Mouse (Mus musculus): ENCODE measurements around the gene Cryba1. TPM values are rescaled to one million over a fixed set of nuclear protein-coding genes. Genes with fewer than 3 reads are reported as not detected.

The Cryba1 gene
- polyA plus RNA-seq (2014; fragmentation: Nextera tagmentation; extraction: Ambion mirVana): 10.6 and 60.0 TPM in 2 replicates

DNA sequence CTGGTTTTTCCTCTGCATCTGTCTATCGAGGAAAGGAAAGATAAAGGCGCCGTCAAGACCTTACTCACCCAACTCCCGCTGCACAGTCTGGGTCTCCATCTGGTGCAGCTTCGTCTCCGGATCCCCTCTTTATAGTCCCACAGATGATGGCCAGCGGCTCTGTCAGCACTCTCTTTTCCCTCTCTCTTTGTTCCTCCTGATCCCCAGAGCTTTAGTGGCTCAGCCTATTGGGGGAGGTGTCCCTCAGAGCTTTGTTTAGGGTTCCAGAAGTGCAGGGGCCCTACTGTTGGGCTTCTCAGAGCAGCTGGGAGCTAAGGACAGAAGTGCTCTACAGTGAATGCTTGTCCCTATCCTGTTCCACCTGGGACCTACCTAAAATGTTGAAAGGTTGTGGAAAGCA lies at the start of gene Cryba1:
TSS of gene Cryba1 (minus strand) at position 101 of the 400 bp plus-strand sequence.
- WGBS: 41% methylated on average over 7 of the region's 7 CpGs
- no peak within 1 kb of the TSS for H3K4me2 ChIP-seq (ENCODE audit: low read depth, low read length)
- H3K36me3 ChIP-seq (replicated peaks; ENCODE audit: control insufficient read depth, insufficient read depth, low read depth, low read length): no peaks in the 10 kb centered on the region
- DNase-seq (ENCODE audit: low spot score) (no peak), ATAC-seq (replicated peaks; ENCODE audit: insufficient number of reproducible peaks, low FRiP score, low TSS enrichment, low read depth) (no peak)
- no peak within 1 kb of the TSS for H3K9ac ChIP-seq (replicated peaks; ENCODE audit: low read length)
- no peaks in the 10 kb centered on the region for H3K27me3 ChIP-seq (ENCODE audit: control insufficient read depth, insufficient read depth, low read length)
- H3K4me3 ChIP-seq (ENCODE audit: low read depth, low read length): no peak within 1 kb of the TSS
- H3K9me3 ChIP-seq (replicated peaks; ENCODE audit: control insufficient read depth, low read length): no peaks in the 10 kb centered on the region
- H3K4me1 ChIP-seq (ENCODE audit: control insufficient read depth, insufficient read depth, low read length): no peaks in the 10 kb centered on the region
- no peak within 1 kb of the TSS for H3K27ac ChIP-seq (replicated peaks; ENCODE audit: low read depth, low read length)

DNA sequence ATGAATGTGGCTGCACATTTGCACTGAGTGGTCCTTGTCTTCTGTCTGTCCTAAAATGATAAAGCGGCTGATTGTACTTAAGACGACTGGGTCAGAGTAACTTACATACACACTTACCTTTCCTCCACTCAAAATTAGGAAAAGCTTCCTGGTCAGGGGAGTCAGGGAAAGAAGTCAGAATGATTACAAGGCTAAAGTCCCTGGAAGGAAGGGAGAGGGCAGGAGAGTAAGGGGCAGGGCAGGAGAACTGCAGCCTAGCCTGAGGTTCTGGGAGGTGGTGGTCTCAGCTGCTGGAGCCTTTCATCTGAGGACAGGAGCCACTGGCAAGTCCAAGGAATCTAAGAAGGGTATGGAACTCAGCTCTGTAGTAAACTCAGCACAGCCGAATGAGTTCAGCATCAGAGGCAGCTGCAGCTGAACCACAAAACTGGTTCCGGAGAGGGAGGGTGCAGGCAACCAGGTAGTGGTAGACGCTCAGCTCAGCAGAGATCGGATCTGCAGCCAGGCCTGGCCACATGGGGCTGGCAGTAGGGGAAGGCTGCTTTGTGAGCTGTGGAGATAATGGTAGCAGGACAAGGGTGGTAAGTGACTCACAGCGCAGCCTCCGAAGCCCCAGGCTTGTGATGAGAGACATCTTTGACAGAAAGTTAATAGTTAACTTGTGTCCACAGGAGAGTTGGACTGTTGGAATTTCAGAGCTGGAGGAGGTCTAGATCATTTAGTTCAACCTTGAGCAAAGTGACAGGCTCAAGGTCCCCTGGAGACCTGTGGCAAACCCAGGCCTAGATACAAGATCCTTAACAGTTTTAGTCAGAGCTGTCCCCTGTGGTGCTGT lies 47.0 kb upstream of the Cryba1 start:
- no peak overlapping the region for H3K4me3 ChIP-seq (ENCODE audit: low read depth, low read length)
- no peak overlapping the region for H3K9ac ChIP-seq (replicated peaks; ENCODE audit: low read length)
- no peak overlapping the region for H3K27ac ChIP-seq (replicated peaks; ENCODE audit: low read depth, low read length)
- H3K27me3 ChIP-seq (ENCODE audit: control insufficient read depth, insufficient read depth, low read length): no peaks in the 10 kb centered on the region
- 0 out of 2 replicates have a peak, but pooled peaks cover 2% of the 10 kb centered on the region for H3K4me1 ChIP-seq (ENCODE audit: control insufficient read depth, insufficient read depth, low read length)
- 58% methylated on average over 8 of the region's 8 CpGs for WGBS
- no peak for ATAC-seq (replicated peaks; ENCODE audit: insufficient number of reproducible peaks, low FRiP score, low TSS enrichment, low read depth)
- DNase-seq (ENCODE audit: low spot score): no peak
- no peaks in the 10 kb centered on the region for H3K36me3 ChIP-seq (replicated peaks; ENCODE audit: control insufficient read depth, insufficient read depth, low read depth, low read length)
- no peak overlapping the region for H3K4me2 ChIP-seq (ENCODE audit: low read depth, low read length)
- H3K9me3 ChIP-seq (replicated peaks; ENCODE audit: control insufficient read depth, low read length): no peaks in the 10 kb centered on the region

DNA sequence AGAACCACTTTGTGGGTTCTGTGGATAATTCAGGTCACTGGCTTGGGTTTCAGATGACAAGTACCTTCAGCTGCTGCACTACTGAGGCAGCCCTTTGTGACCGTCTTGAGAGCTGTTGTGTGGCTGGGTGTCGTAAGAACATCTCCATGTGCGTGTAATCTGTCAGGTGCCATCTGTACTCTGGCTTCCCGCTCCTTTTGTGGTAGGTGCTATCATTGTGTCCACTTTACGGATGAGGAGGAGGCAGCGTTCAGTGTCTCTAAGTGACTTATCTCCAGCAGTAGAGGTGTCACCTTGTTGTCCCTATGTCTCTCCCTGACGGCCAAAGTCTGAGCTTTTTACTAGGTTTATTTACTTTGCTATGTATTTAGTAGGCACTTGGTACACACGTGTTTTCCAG lies 45.3 kb upstream of the Cryba1 start:
- Histone ChIP-seq H3K9me3 (replicated peaks; ENCODE audit: control insufficient read depth, low read length) (no peaks in the 10 kb centered on the region), H3K4me1 (ENCODE audit: control insufficient read depth, insufficient read depth, low read length) (peaks cover 3% of the 10 kb centered on the region), H3K27me3 (ENCODE audit: control insufficient read depth, insufficient read depth, low read length) (no peaks in the 10 kb centered on the region), H3K4me3 (ENCODE audit: low read depth, low read length) (no peak overlapping the region), H3K27ac (replicated peaks; ENCODE audit: low read depth, low read length) (no peak overlapping the region), H3K36me3 (replicated peaks; ENCODE audit: control insufficient read depth, insufficient read depth, low read depth, low read length) (no peaks in the 10 kb centered on the region), H3K9ac (replicated peaks; ENCODE audit: low read length) (no peak overlapping the region), H3K4me2 (ENCODE audit: low read depth, low read length) (no peak overlapping the region)
- 81% methylated on average over 8 of the region's 8 CpGs for WGBS
- ATAC-seq (replicated peaks; ENCODE audit: insufficient number of reproducible peaks, low FRiP score, low TSS enrichment, low read depth) (no peak), DNase-seq (ENCODE audit: low spot score) (no peak)

DNA sequence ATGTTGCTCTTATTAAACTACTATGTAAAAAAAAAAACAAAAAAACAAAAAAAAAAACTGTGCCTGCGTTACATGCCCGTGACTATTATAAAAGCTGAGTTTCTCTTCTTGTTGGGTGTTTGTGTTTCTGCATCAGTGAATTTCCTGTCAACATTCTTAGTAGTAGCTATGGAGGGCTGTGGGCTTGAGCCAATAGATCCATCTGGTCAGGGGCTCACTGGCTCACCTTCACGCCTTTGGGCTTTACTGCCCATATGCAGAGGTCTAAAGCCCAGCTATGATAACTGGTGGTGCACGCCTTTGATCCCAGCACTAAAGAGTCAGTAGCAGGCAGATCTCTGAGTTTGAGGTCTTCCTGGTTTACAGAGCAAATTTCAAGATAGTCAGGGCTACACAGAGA lies 44.4 kb upstream of the Cryba1 start:
- H3K9ac ChIP-seq (replicated peaks; ENCODE audit: low read length): no peak overlapping the region
- H3K4me2 ChIP-seq (ENCODE audit: low read depth, low read length): no peak overlapping the region
- no peak overlapping the region for H3K27ac ChIP-seq (replicated peaks; ENCODE audit: low read depth, low read length)
- no peak for DNase-seq (ENCODE audit: low spot score)
- peaks cover 3% of the 10 kb centered on the region for H3K4me1 ChIP-seq (ENCODE audit: control insufficient read depth, insufficient read depth, low read length)
- no peaks in the 10 kb centered on the region for H3K9me3 ChIP-seq (replicated peaks; ENCODE audit: control insufficient read depth, low read length)
- no peaks in the 10 kb centered on the region for H3K27me3 ChIP-seq (ENCODE audit: control insufficient read depth, insufficient read depth, low read length)
- H3K4me3 ChIP-seq (ENCODE audit: low read depth, low read length): no peak overlapping the region
- no peaks in the 10 kb centered on the region for H3K36me3 ChIP-seq (replicated peaks; ENCODE audit: control insufficient read depth, insufficient read depth, low read depth, low read length)
- ATAC-seq (replicated peaks; ENCODE audit: insufficient number of reproducible peaks, low FRiP score, low TSS enrichment, low read depth): no peak
- 85% methylated on average over 4 of the region's 4 CpGs for WGBS

DNA sequence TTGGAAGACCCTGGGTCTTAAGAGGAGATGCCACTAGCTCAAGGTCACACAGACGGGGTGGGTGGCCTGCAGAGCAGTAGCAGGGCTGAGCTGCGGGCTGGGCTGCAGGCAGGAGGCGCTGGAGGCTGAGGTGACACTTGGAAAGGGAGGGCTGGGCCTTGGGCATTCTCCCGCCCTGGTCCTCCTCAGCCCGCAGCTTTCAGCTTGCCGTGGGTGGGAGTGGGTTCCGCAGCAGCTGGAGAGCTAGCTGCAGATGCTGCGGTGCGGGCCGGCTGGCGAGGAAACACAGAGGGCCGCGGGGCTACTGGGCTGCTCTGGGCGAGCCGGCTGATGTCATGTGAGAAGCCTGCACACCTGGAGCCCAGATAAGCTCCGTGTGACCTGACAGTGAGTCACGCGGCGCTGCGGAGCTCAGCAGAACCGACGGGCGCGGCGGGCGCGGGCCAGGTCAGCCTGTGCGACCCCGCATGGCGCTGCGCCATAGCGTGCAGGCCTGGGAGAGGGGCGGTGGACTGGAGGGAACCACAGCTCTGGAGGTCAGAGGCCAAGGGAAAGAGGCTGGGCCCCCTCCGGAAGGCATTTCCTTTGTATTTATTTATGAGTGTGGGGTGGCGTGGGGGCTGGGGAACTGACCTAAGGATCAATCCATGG lies 41.4 kb upstream of the Cryba1 start:
- no peaks in the 10 kb centered on the region for H3K9me3 ChIP-seq (replicated peaks; ENCODE audit: control insufficient read depth, low read length)
- peak; percentile 50 for DNase-seq (ENCODE audit: low spot score)
- peaks cover 6% of the 10 kb centered on the region for H3K4me1 ChIP-seq (ENCODE audit: control insufficient read depth, insufficient read depth, low read length)
- H3K27ac ChIP-seq (replicated peaks; ENCODE audit: low read depth, low read length): peak overlapping the region; percentile 1; the same call in 1 of the 2 replicates
- H3K4me2 ChIP-seq (ENCODE audit: low read depth, low read length): peak overlapping the region; percentile 65
- H3K36me3 ChIP-seq (replicated peaks; ENCODE audit: control insufficient read depth, insufficient read depth, low read depth, low read length): no peaks in the 10 kb centered on the region
- H3K9ac ChIP-seq (replicated peaks; ENCODE audit: low read length): peak overlapping the region; percentile 8
- WGBS: under 1% methylated on average over 35 of the region's 35 CpGs
- H3K27me3 ChIP-seq (ENCODE audit: control insufficient read depth, insufficient read depth, low read length): no peaks in the 10 kb centered on the region
- ATAC-seq (replicated peaks; ENCODE audit: insufficient number of reproducible peaks, low FRiP score, low TSS enrichment, low read depth): 0 out of 2 replicates have a peak, but pooled peaks have one; percentile 21
- peak overlapping the region; percentile 16 for H3K4me3 ChIP-seq (ENCODE audit: low read depth, low read length)

DNA sequence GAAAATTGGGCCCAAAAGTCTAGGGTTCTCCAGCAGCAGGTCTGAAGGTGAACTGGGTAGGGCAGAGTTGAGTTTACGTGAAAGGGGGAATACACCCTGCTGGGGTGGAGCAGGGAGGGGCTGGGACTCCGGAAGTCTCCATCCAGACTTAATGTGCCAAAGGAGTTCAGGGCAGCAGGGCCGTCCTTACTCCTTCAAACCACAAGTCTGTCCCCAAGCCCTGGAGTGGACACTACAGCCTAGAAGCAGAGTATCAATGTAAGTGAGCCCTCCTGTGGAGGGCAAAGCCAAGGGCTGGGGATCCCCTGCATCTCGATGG lies 40.3 kb upstream of the Cryba1 start:
- Histone ChIP-seq H3K4me1 (ENCODE audit: control insufficient read depth, insufficient read depth, low read length) (peaks cover 6% of the 10 kb centered on the region), H3K9ac (replicated peaks; ENCODE audit: low read length) (0 out of 2 replicates have a peak overlapping the region, but pooled peaks have one; percentile 6), H3K9me3 (replicated peaks; ENCODE audit: control insufficient read depth, low read length) (no peaks in the 10 kb centered on the region), H3K27ac (replicated peaks; ENCODE audit: low read depth, low read length) (no peak overlapping the region), H3K27me3 (ENCODE audit: control insufficient read depth, insufficient read depth, low read length) (no peaks in the 10 kb centered on the region), H3K4me3 (ENCODE audit: low read depth, low read length) (no peak overlapping the region), H3K36me3 (replicated peaks; ENCODE audit: control insufficient read depth, insufficient read depth, low read depth, low read length) (no peaks in the 10 kb centered on the region), H3K4me2 (ENCODE audit: low read depth, low read length) (no peak overlapping the region)
- 48% methylated on average over 4 of the region's 4 CpGs for WGBS
- ATAC-seq (replicated peaks; ENCODE audit: insufficient number of reproducible peaks, low FRiP score, low TSS enrichment, low read depth): no peak
- no peak for DNase-seq (ENCODE audit: low spot score)

DNA sequence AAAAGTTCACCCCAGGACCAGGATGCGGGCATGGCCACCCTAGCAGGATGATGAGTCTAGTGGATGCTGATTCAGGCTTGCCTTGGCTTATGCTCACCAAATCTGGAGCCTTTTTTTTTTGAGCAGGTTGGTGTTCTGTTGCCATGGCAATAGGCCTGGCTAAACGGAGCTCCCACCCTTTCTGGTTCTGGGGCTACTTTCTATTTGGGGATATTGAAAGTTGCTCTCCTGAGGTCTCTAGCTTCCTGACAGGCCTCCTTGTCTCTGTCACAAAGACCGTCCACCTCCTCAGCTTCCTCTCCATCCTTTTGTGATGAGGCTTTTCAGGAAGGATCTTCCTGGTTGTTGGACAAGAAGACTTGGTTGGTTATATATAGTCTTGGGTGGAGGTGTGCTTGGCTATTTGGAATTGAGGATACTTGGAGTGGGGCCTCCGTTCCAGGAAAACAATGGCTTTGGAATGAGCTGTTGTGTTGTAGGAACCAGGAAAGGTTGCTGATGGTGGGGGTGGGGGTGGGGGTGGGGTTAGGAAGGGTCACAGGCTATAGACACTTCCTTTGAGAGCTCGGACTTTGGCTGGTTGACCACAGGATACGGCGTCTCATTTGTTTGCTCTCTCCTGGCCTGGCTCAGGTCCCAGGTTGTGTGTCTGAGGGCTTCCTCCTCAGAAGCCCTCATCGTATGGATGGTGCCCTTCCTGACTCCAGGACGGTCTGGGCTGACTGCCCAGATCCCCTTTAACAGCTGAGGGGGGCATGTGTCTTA lies 39.8 kb upstream of the Cryba1 start:
- DNase-seq (ENCODE audit: low spot score): no peak
- H3K9me3 ChIP-seq (replicated peaks; ENCODE audit: control insufficient read depth, low read length): no peaks in the 10 kb centered on the region
- H3K9ac ChIP-seq (replicated peaks; ENCODE audit: low read length): no peak overlapping the region; the same call in 1 of the 2 replicates
- peak overlapping the region; percentile 81; the same call in 1 of the 2 replicates for H3K4me2 ChIP-seq (ENCODE audit: low read depth, low read length)
- H3K4me3 ChIP-seq (ENCODE audit: low read depth, low read length): no peak overlapping the region
- H3K27ac ChIP-seq (replicated peaks; ENCODE audit: low read depth, low read length): no peak overlapping the region
- H3K27me3 ChIP-seq (ENCODE audit: control insufficient read depth, insufficient read depth, low read length): no peaks in the 10 kb centered on the region
- WGBS: 44% methylated on average over 9 of the region's 9 CpGs
- ATAC-seq (replicated peaks; ENCODE audit: insufficient number of reproducible peaks, low FRiP score, low TSS enrichment, low read depth): no peak
- H3K36me3 ChIP-seq (replicated peaks; ENCODE audit: control insufficient read depth, insufficient read depth, low read depth, low read length): no peaks in the 10 kb centered on the region
- H3K4me1 ChIP-seq (ENCODE audit: control insufficient read depth, insufficient read depth, low read length): peaks cover 6% of the 10 kb centered on the region

Measured in embryonic facial prominence, embryonic 11.5 days (tissue).